Mouse (Mus musculus) G1E (cell line): ENCODE data around the gene Trit1. TPM values are rescaled to one million over a fixed set of nuclear protein-coding genes. Genes with fewer than 3 reads are reported as not detected.
"Not testable (repeated sequence)": the region's sequence is repeated elsewhere in the genome, so short reads cannot be mapped to it uniquely, and the experiment has no call there.

Source experiments
- ATAC-seq: 2 replicates; pipeline ENCODE4 v1.8.0; 2016; ENCODE audit warnings: mild to moderate bottlenecking; ENCODE audit not compliant: insufficient number of reproducible peaks, poor library complexity, low FRiP score, severe bottlenecking; ENCODE audit errors: extremely low read depth
- DNase-seq: peaks from one replicate; pipeline ENCODE4 v3.0.0; 2012; ENCODE audit warnings: low spot score
- H3K27me3 ChIP-seq: 2 replicates; pipeline ENCODE4 v1.6.1; 2012; ENCODE audit warnings: mild to moderate bottlenecking, low read length, inconsistent platforms; ENCODE audit not compliant: insufficient read depth
- H3K36me3 ChIP-seq: replicated peaks from 2 replicates; pipeline ENCODE3; 2012; ENCODE audit warnings: mild to moderate bottlenecking, inconsistent platforms
- H3K4me1 ChIP-seq: 2 replicates; pipeline ENCODE4 v1.6.1; 2012; ENCODE audit warnings: low read depth, low read length, inconsistent platforms, mixed read lengths; ENCODE audit not compliant: insufficient read depth
- H3K4me3 ChIP-seq: 2 replicates; pipeline ENCODE4 v1.5.1; 2012; ENCODE audit warnings: low read depth, mild to moderate bottlenecking, inconsistent platforms, low read length, moderate library complexity, mixed read lengths
- H3K9me3 ChIP-seq: replicated peaks from 2 replicates; pipeline ENCODE4 v1.6.1; 2012; ENCODE audit warnings: inconsistent platforms
- CTCF ChIP-seq: IDR thresholded peaks from 2 replicates; pipeline ENCODE4 v1.5.1; 2012; ENCODE audit warnings: low read depth, low read length, inconsistent platforms, mixed read lengths
- GATA1 ChIP-seq: IDR thresholded peaks from 2 replicates; pipeline ENCODE4 v1.6.1; 2012; ENCODE audit warnings: borderline replicate concordance, low read length, inconsistent platforms, mixed read lengths
- GATA2 ChIP-seq: IDR thresholded peaks from 2 replicates; pipeline ENCODE4 v1.6.1; 2012; ENCODE audit warnings: low read depth, low read length, inconsistent platforms, borderline replicate concordance
- POLR2AphosphoS5 ChIP-seq: IDR thresholded peaks from 2 replicates; pipeline ENCODE4 v1.6.1; 2012; ENCODE audit warnings: low read depth, low read length, inconsistent platforms; ENCODE audit not compliant: insufficient replicate concordance
- TAL1 ChIP-seq: conservative IDR thresholded peaks from 2 replicates; pipeline ENCODE4 v1.6.1; 2012; ENCODE audit warnings: low read depth, low read length, inconsistent platforms, mixed read lengths
- polyA plus RNA-seq: library from polyadenylated mRNA; stranded (reverse); fragments of >175 nt; gene quantifications from 2 replicates; pipeline ENCODE4 v1.2.3, GENCODE M21; 2012
- total RNA-seq, 2 experiments: library from RNA; stranded (forward) in 1 of 2; stranded (reverse) in 1 of 2; fragments of 200-1000 nt in 1 of 2; fragments of >200 nt in 1 of 2; fragmentation: Nextera tagmentation in 1 of 2; gene quantifications; 2 replicates each; pipeline ENCODE4 v1.2.3; 2014 to 2017

Gene Trit1
- total and polyA plus RNA-seq, 3 experiments: 3.2 to 24.4 (median 23.6) TPM

DNA sequence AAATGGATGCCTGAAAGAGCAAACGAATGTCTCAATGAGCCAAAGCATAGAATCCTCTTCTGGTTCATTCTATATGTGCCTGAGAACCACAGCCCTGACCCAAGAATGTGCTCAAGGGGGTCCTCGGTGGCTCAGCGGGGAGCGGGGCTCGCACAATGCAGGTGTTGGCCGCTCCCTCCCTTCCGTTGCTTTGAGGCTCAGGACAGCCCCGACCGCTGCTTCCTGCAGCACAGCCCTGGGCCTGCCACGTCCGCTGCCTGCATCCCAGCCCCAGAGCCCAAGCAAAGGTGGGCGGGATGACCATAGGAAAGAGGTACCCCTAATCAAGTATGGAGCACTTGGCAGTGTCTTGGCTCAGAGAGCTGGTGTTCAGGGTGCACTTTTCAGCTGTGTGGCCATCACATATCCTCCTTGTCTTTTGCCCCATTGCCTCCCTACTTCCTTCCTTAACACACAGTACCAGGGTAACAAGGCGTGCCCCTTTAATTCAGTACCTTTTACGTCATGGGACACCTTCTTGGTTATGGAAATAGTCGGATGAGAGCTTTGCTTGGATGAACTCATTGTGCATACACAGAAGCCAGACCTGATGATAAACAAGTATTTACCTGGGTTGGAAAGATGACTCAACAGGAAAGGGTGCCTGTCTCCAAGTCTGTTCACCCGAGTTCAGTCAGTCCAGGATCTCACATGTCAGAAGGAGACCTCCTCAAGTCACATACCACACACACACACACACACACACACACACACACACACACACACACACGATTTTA, 32.7 kb upstream of the Trit1 start:
- Histone ChIP-seq H3K4me1 (no peaks in the 10 kb centered on the region), H3K36me3 (no peaks in the 10 kb centered on the region), H3K9me3 (no peaks in the 10 kb centered on the region), H3K4me3 (no peak overlapping the region), H3K27me3 (peaks cover 32% of the 10 kb centered on the region)
- ATAC-seq: no peak
- DNase-seq: no peak
- no peak for TF ChIP-seq GATA2
- TF ChIP-seq CTCF: no peak
- no peak for TF ChIP-seq GATA1

DNA sequence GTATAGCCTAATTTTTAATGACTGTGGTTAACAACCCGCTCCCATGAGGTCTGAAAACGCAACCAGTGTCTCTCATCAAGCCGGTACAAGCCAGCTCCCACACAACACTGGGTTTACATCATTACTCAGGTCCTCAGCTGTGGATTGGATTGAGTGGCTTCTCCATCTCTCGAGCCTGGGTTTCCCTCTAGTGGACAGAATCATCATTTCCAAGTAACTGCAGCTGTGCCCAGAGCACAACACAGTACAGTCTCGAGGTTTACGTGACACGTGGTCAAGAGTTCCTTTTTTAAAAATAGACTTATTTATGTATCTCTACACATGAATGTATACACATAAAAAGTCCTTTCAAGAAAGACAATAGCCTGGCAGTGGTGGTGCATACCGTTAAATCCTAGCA, 31.3 kb upstream of the Trit1 start:
- TF ChIP-seq CTCF (0 out of 2 replicates have a peak, but pooled peaks have one; percentile 7), GATA2 (no peak)
- ATAC-seq: peak; percentile 45
- Histone ChIP-seq H3K9me3 (no peaks in the 10 kb centered on the region), H3K4me1 (no peaks in the 10 kb centered on the region), H3K36me3 (no peaks in the 10 kb centered on the region), H3K4me3 (no peak overlapping the region), H3K27me3 (peaks cover 28% of the 10 kb centered on the region)
- DNase-seq: peak; percentile 35

DNA sequence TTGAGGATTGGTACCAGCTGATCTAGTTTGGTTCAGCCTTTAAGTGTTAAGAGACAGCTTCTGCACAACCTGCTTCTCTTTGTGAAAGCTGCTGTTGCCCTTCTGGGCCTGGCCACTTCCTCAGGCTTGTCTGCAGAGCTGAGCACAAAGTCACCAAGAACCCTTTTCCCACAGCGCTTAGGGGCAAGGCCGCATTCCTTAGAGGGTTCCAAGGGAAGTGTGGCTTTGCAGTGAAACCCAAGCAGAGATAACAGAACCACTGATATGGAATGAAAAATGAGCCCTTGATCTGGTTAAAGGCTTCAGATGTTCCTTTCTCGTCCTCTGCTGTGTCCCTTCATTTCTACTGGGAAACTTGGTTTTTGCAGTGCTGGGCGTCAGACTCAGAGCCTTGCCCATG, 29.0 kb upstream of the Trit1 start:
- TF ChIP-seq CTCF (no peak), GATA2 (no peak), GATA1 (no peak), TAL1 (no peak), POLR2AphosphoS5 (no peak)
- DNase-seq (no peak), ATAC-seq (no peak)
- peaks cover 17% of the 10 kb centered on the region for H3K27me3 ChIP-seq
- no peaks in the 10 kb centered on the region for H3K4me1 ChIP-seq
- H3K9me3 ChIP-seq: no peaks in the 10 kb centered on the region
- no peaks in the 10 kb centered on the region for H3K36me3 ChIP-seq
- H3K4me3 ChIP-seq: no peak overlapping the region

DNA sequence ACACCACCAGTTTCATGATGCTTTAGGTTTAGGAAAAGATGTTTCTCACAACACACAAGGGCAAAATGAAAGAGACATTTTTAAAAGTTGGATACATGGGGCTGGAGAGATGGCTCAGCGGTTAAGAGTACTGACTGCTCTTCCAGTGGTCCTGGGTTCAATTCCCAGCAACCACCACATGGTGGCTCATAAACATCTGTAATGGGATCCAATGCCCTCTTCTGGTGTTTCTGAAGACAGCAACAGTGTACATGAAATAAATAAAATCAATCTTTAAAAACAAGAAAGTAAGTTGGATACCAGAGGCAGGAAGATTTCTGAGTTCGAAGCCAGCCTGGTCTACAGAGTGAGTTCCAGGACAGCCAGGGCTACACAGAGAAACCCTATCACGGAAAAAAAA, 28.4 kb upstream of the Trit1 start:
- not testable (repeated sequence) for DNase-seq, H3K4me1 ChIP-seq, H3K4me3 ChIP-seq, H3K9me3 ChIP-seq, H3K36me3 ChIP-seq, ATAC-seq
- peaks cover 19% of the 10 kb centered on the region for H3K27me3 ChIP-seq

DNA sequence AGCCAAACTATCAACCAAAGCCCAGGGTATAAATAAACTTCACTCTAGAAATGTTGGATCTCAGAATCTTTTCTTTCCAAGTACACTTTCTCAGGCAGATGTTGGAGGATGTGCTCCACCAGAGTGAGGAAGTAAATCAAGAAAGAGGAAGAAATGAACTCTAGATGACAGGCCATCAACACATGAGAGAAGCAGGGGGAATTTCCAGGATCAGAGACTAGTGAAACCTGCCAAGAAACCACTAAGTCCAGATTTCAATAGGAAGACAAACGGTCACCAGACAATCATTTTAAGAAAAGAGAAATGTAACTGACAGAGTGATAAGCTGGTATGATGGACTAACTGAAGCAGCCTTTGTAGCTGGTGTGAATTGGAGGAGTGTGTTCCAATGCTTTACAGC, 25.2 kb upstream of the Trit1 start:
- Histone ChIP-seq H3K9me3 (no peaks in the 10 kb centered on the region), H3K36me3 (no peaks in the 10 kb centered on the region), H3K27me3 (peaks cover 18% of the 10 kb centered on the region), H3K4me1 (peaks cover 6% of the 10 kb centered on the region; the same call in 1 of the 2 replicates), H3K4me3 (no peak overlapping the region)
- ATAC-seq (no peak), DNase-seq (no peak)
- TF ChIP-seq TAL1 (no peak), POLR2AphosphoS5 (no peak), GATA2 (no peak), CTCF (no peak), GATA1 (no peak)

DNA sequence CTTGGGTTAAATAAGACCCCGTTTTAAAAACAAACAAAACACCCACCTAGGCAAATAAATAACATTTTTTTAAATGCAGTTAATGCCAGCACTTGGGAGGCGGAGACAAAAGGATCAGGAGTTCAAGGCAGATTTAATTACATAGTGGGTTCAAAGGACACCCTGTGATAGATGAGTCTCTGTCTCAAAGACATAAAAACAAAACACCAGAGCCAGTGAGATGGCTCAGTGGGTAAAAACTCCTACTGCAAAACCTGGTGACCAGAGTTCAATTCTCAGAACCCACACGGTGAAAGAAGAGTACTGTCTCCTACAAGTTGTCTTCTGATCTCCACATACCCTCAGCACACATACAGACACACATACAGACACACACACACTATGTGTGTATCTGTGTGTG, 24.1 kb upstream of the Trit1 start:
- ATAC-seq (no peak), DNase-seq (no peak)
- H3K27me3 ChIP-seq: peaks cover 29% of the 10 kb centered on the region
- no peak for TF ChIP-seq POLR2AphosphoS5
- TF ChIP-seq GATA1: no peak
- TF ChIP-seq TAL1: no peak
- TF ChIP-seq CTCF: no peak
- no peak for TF ChIP-seq GATA2
- no peaks in the 10 kb centered on the region for H3K36me3 ChIP-seq
- no peaks in the 10 kb centered on the region for H3K9me3 ChIP-seq
- peaks cover 6% of the 10 kb centered on the region; the same call in 1 of the 2 replicates for H3K4me1 ChIP-seq
- H3K4me3 ChIP-seq: no peak overlapping the region

DNA sequence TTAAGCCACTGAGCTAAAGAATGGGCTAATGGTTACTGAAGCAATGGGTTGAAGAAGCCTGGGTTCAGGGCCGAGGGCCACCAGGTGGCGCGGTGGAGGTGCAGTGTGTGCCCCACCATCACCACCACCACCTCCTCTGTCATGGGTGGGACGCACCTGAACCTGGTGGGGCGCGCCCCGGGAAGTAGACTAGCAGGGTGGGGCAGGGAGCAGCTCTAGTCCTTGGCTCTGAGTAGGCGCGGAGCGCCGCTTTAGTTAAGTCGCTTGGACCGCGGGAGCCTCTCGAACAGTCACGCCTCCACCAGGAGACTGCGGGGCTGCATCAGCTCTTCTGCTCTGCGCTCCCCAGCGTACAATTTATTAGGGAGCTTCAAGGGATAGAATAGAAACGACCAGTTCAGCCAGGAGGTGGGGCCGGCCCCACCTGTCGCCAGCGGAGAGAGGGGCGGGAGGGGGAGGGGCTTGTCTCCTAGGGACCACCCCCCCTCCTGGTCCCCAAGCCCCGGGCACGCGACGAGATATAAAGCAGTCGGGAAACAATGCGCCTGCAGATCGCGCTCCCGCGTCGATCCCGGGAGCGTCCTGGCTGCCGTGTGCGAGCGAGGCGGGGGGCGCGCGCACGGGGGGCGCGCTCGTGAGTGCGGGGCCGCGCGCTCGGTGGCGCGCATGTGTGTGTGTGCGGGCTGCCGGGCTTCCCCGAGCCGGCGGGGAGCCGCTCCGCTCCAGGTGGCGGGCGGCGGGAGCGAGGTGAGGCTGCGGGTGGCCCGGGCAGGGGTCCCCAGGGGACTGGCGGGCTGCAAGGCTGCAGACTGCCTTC, 20.8 kb upstream of the Trit1 start, which contains the start of gene Mycl:
Gene Mycl (plus strand): TSS at position 249 of the 817 bp plus-strand sequence.
- no peaks in the 10 kb centered on the region for H3K9me3 ChIP-seq
- peaks cover 6% of the 10 kb centered on the region; the same call in 1 of the 2 replicates for H3K4me1 ChIP-seq
- ATAC-seq (peak; percentile 63; the same call in 1 of the 2 replicates), DNase-seq (peak; percentile 22)
- H3K27me3 ChIP-seq: peaks cover 54% of the 10 kb centered on the region
- no peaks in the 10 kb centered on the region for H3K36me3 ChIP-seq
- H3K4me3 ChIP-seq: peak within 1 kb of the TSS; percentile 56; the same call in 1 of the 2 replicates
- TF ChIP-seq TAL1: no peak
- TF ChIP-seq GATA2: no peak
- TF ChIP-seq CTCF: no peak
- no peak for TF ChIP-seq GATA1
- TF ChIP-seq POLR2AphosphoS5: no peak
